Mouse (Mus musculus) testis, postnatal 10 days (tissue): ENCODE results near the gene Gpr161.

ENCODE experiments used
- DNase-seq: peaks from one replicate; pipeline ENCODE4 v3.0.0; 2021; ENCODE audit warnings: low spot score

The Gpr161 gene

GRCm38 (mm10) chr1:165316361-165316760 is 20.8 kb downstream of the Gpr161 start:
- no peak for DNase-seq

- DNase-seq = peak; percentile 91
These were observed 24.7 kb downstream of the Gpr161 start for GRCm38 (mm10) chr1:165320141-165320934.

- peak; percentile 53 for DNase-seq
These were observed 25.8 kb downstream of the Gpr161 start for GRCm38 (mm10) chr1:165321393-165321861.

- DNase-seq = no peak
These were observed 26.3 kb downstream of the Gpr161 start for GRCm38 (mm10) chr1:165321891-165322290.

GRCm38 (mm10) chr1:165322934-165323333 is 27.3 kb downstream of the Gpr161 start:
- DNase-seq = peak; percentile 29

GRCm38 (mm10) chr1:165327370-165327769 is 31.8 kb downstream of the Gpr161 start:
- peak; percentile 16 for DNase-seq

GRCm38 (mm10) chr1:165327831-165328230 is 32.2 kb downstream of the Gpr161 start:
- peak; percentile 33 for DNase-seq

GRCm38 (mm10) chr1:165328384-165329289 is 33.0 kb downstream of the Gpr161 start:
- peak; percentile 24 for DNase-seq

- DNase-seq = no peak
These were observed 35.3 kb downstream of the Gpr161 start for GRCm38 (mm10) chr1:165330859-165331258.

- DNase-seq = no peak
These were observed 37.2 kb downstream of the Gpr161 start for GRCm38 (mm10) chr1:165332797-165333196.

- no peak for DNase-seq
These were observed 46.5 kb downstream of the Gpr161 start for GRCm38 (mm10) chr1:165342126-165342525.

GRCm38 (mm10) chr1:165344453-165344852 is 48.9 kb downstream of the Gpr161 start:
- DNase-seq = no peak

GRCm38 (mm10) chr1:165348627-165349026 is 53.0 kb downstream of the Gpr161 start:
- DNase-seq = no peak

GRCm38 (mm10) chr1:165356347-165356746 is 60.8 kb downstream of the Gpr161 start:
- DNase-seq = no peak

GRCm38 (mm10) chr1:165363271-165363670 is 67.7 kb downstream of the Gpr161 start:
- DNase-seq = no peak

GRCm38 (mm10) chr1:165365057-165365456 is 69.5 kb downstream of the Gpr161 start:
- DNase-seq = no peak

- no peak for DNase-seq
These were observed 75.4 kb downstream of the Gpr161 start for GRCm38 (mm10) chr1:165370990-165371389.

- no peak for DNase-seq
These were observed 78.2 kb downstream of the Gpr161 start for GRCm38 (mm10) chr1:165373839-165374238.
